Mouse (Mus musculus): ENCODE results near the gene Kmt2e. TPM values are rescaled to one million over a fixed set of nuclear protein-coding genes. Genes with fewer than 3 reads are reported as not detected.

Kmt2e gene
- polyA plus RNA-seq, 1 experiment = 44.7 TPM

DNA sequence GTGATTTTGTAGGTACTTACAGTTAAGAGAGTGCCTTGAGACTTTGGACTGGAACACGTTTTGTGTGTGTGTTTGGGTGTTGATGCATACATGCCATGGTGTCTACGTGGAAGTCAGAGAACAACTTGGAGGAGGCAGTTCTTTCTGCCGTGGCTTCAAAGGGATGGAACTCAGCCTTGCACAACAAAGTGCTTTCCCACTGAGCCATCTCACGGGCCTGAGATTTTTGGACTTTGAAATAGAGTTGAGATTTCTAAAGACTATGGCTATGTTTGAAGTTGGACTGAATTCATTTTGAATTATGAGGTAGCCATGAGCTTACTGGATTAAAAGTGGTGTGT, 27.9 kb upstream of the Kmt2e start:
- H3K4me1 ChIP-seq (ENCODE audit: control insufficient read depth, insufficient read depth, low read length) = peaks cover 7% of the 10 kb centered on the region; the same call in 1 of the 2 replicates
- no peak overlapping the region for H3K27ac ChIP-seq (ENCODE audit: insufficient read depth, low read length)
- no peak for TF ChIP-seq CTCF (IDR thresholded peaks at IDR 0.05; ENCODE audit: extremely low read depth, insufficient read depth, low read length)
- no peak for TF ChIP-seq POLR2A (IDR thresholded peaks at IDR 0.05; ENCODE audit: extremely low read depth, insufficient read depth, low read length)
- H3K4me3 ChIP-seq (ENCODE audit: insufficient read depth, low read length) = no peak overlapping the region

- TF ChIP-seq POLR2A (IDR thresholded peaks at IDR 0.05; ENCODE audit: extremely low read depth, insufficient read depth, low read length) (no peak), CTCF (IDR thresholded peaks at IDR 0.05; ENCODE audit: extremely low read depth, insufficient read depth, low read length) (no peak)
- H3K27ac ChIP-seq (ENCODE audit: insufficient read depth, low read length) = no peak overlapping the region
Measured at GRCm38 (mm10) chr5:23408106-23408505, 26.1 kb upstream of the Kmt2e start.

DNA sequence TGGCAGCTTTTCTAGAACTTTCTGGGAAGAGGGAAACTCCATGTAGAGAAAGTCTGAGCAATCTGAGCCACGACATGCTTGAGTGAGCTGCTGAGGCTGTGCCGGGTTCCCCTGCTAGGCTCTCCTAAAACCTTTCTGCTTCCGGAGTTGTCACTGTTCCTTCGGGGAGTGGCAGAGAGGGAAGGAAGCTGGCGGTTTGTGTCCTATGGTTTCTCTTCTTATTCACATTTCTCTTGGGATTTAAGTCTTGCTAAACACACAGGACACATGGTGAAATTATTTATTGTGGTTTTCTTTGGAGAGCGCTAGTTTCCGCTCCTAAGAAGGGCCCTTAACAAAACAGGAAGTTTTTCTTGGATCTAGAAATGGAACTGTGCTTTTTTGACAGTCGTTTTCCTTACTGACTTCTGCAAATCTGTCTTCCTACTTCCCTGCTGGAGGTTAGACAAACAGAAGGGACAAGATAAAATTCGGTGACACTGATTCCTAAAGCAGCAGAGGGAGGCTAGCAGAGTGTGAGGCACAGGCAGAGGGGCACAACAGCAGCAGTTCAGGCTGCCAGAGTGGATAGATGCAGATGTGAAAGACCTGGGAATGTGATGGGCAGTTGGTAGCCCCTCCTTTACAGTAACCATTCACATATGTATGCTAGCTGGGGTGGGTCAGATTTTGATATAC, 24.1 kb upstream of the Kmt2e start:
- TF ChIP-seq POLR2A (IDR thresholded peaks at IDR 0.05; ENCODE audit: extremely low read depth, insufficient read depth, low read length) = no peak
- TF ChIP-seq CTCF (IDR thresholded peaks at IDR 0.05; ENCODE audit: extremely low read depth, insufficient read depth, low read length) = no peak
- H3K27ac ChIP-seq (ENCODE audit: insufficient read depth, low read length) = no peak overlapping the region
- peaks cover 25% of the 10 kb centered on the region for H3K4me1 ChIP-seq (ENCODE audit: control insufficient read depth, insufficient read depth, low read length)
- H3K4me3 ChIP-seq (ENCODE audit: insufficient read depth, low read length) = no peak overlapping the region

More at GRCm38 (mm10) chr5:23408106-23408505, 26.1 kb upstream of the Kmt2e start:
- Histone ChIP-seq H3K4me1 (ENCODE audit: control insufficient read depth, insufficient read depth, low read length) (peaks cover 17% of the 10 kb centered on the region), H3K4me3 (ENCODE audit: insufficient read depth, low read length) (no peak overlapping the region)

DNA sequence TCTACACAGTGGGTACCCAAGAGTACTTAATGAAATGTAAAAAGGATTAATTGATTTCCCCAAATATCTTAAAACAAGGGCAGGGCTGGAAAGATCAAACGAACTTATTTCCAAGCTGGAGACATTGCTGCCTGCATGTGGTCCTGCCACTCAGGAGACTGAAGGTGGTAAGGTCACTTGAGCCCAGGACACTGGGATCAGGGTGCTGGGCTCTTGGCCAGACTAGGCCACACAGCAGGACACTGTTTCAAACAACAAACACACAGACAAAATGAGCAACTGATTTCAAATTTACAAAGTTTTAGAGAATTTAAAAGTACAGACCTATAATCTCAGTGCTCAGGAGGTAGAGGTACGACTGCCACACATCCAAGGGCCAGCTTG, 23.5 kb upstream of the Kmt2e start:
- H3K27ac ChIP-seq (ENCODE audit: insufficient read depth, low read length) = no peak overlapping the region
- H3K4me1 ChIP-seq (ENCODE audit: control insufficient read depth, insufficient read depth, low read length) = peaks cover 28% of the 10 kb centered on the region
- TF ChIP-seq POLR2A (IDR thresholded peaks at IDR 0.05; ENCODE audit: extremely low read depth, insufficient read depth, low read length) = no peak
- TF ChIP-seq CTCF (IDR thresholded peaks at IDR 0.05; ENCODE audit: extremely low read depth, insufficient read depth, low read length) = no peak
- H3K4me3 ChIP-seq (ENCODE audit: insufficient read depth, low read length) = no peak overlapping the region

DNA sequence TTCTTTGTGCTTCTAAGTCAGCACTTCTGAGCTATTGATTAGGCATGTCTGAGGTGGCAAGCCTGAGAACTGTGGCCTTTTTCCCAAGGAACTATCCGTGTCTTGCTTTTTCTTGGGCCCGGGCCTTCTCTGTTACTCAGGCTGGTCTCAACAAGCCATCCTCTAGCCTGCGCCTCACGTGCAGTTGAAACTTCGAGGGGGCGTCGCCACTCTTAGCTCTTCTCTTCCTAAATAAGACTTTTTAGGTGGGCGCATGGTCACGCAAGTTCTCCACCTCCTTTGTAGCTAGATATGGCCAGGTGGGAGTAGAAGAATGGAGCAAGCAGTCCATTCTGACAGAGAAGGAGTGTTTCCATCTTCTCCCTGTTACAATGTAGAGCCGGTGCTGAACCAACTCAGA, 22.6 kb upstream of the Kmt2e start:
- TF ChIP-seq POLR2A (IDR thresholded peaks at IDR 0.05; ENCODE audit: extremely low read depth, insufficient read depth, low read length) = no peak
- no peak for TF ChIP-seq CTCF (IDR thresholded peaks at IDR 0.05; ENCODE audit: extremely low read depth, insufficient read depth, low read length)
- H3K27ac ChIP-seq (ENCODE audit: insufficient read depth, low read length) = 0 out of 2 replicates have a peak overlapping the region, but pooled peaks have one; percentile 51
- no peak overlapping the region for H3K4me3 ChIP-seq (ENCODE audit: insufficient read depth, low read length)
- peaks cover 31% of the 10 kb centered on the region for H3K4me1 ChIP-seq (ENCODE audit: control insufficient read depth, insufficient read depth, low read length)

GRCm38 (mm10) chr5:23412247-23412948, 21.8 kb upstream of the Kmt2e start:
- no peak overlapping the region for H3K4me3 ChIP-seq (ENCODE audit: insufficient read depth, low read length)
- TF ChIP-seq CTCF (IDR thresholded peaks at IDR 0.05; ENCODE audit: extremely low read depth, insufficient read depth, low read length) (no peak), POLR2A (IDR thresholded peaks at IDR 0.05; ENCODE audit: extremely low read depth, insufficient read depth, low read length) (no peak)
- peak overlapping the region; percentile 51 for H3K27ac ChIP-seq (ENCODE audit: insufficient read depth, low read length)
- H3K4me1 ChIP-seq (ENCODE audit: control insufficient read depth, insufficient read depth, low read length) = peaks cover 34% of the 10 kb centered on the region

DNA sequence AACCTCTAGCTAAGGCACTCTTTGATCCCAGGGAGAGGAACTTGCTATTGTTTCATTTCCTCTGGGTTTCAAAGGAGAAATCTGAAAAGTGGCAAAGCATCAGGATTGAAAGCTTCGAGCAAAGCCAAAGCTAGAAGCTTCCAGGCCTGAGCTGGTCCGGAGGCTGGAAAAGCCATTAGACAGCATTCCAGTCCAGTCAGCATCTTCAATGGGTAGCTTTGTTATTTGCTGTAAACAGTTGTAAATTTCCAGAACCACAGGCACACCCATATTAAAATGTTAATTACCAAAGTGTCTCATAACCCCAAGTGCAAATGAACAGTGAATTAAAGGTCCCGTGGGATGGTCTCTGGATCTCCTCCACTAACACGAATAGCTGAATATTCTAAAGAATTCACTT, 21.2 kb upstream of the Kmt2e start:
- Histone ChIP-seq H3K27ac (ENCODE audit: insufficient read depth, low read length) (peak overlapping the region; percentile 51; the same call in 1 of the 2 replicates), H3K4me3 (ENCODE audit: insufficient read depth, low read length) (no peak overlapping the region), H3K4me1 (ENCODE audit: control insufficient read depth, insufficient read depth, low read length) (peaks cover 34% of the 10 kb centered on the region)
- TF ChIP-seq POLR2A (IDR thresholded peaks at IDR 0.05; ENCODE audit: extremely low read depth, insufficient read depth, low read length) = no peak
- TF ChIP-seq CTCF (IDR thresholded peaks at IDR 0.05; ENCODE audit: extremely low read depth, insufficient read depth, low read length) = no peak

DNA sequence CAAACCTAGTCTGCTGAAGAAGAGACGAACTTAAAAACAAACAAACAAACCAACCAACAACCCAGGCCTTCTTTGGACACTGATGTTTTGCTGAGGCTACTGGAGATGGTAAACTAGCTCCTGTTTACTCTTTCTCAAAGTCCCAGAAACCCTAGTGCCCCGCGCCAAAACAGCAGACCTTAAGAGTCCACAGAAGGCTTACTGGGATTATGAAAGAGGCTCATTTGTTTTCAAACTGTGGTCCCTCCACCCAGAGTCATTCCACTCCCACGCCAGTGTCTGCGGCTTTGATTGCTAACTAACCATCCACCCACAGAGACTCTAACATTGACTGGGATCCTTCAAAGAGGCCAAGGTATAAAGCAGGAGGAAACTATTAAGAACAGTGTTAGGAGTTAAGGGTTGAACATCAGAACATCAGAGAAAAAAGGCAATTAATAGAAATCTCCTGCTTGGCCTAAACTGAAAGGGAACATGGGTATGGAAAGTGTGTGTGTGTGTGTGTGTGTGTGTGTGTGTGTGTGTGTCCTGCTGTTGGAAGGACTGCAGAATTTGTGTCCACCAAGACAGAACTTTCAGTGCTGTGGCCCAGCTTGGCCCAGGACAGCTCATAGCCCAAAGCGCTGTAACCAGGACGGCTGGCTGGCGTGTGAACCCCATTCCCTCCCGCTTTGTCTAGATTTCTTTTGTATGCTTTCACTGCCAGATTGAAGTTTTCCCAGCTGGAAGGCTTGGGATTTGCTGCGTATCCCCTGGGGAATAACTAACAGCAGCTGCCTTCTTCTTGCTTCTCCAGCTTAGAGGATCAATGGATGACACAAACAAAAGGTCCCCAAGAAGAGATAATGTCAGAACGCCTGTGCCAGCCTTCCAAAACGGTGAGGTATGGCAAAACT, 20.4 kb upstream of the Kmt2e start:
- H3K27ac ChIP-seq (ENCODE audit: insufficient read depth, low read length) = peak overlapping the region; percentile 75
- H3K4me3 ChIP-seq (ENCODE audit: insufficient read depth, low read length) = no peak overlapping the region
- peaks cover 32% of the 10 kb centered on the region for H3K4me1 ChIP-seq (ENCODE audit: control insufficient read depth, insufficient read depth, low read length)
- no peak for TF ChIP-seq POLR2A (IDR thresholded peaks at IDR 0.05; ENCODE audit: extremely low read depth, insufficient read depth, low read length)
- TF ChIP-seq CTCF (IDR thresholded peaks at IDR 0.05; ENCODE audit: extremely low read depth, insufficient read depth, low read length) = no peak

DNA sequence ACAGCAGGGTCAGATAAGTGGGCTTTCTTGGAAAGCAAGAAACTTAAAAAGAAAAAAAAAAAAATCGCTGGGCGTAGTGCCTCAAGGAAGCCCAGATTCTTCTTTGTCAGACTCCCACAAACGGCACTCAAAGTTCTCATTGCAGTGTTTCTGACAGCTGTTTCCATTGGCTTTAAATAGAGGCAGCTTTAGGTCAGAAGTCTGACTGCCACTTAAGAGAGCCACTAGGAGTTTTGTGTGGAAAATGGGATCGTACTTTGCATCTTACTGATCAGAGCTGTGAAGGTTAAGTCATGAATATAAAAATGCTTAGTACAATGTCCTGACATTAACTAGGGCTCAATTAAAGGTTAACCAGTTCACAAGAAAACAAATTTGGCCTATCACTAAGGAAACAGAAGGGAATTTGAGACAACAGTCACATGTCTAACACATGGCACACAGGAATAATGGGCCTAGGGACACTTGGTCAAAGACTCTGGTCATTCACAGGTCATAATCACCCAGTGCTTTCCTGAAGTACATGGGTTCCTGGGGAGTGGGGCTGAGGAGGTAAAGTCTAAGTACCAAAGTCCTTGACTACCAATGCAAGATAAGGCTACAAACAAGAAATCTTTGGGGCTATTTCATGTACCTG, 19.6 kb upstream of the Kmt2e start:
- TF ChIP-seq POLR2A (IDR thresholded peaks at IDR 0.05; ENCODE audit: extremely low read depth, insufficient read depth, low read length) (no peak), CTCF (IDR thresholded peaks at IDR 0.05; ENCODE audit: extremely low read depth, insufficient read depth, low read length) (no peak)
- no peak overlapping the region; the same call in 1 of the 2 replicates for H3K27ac ChIP-seq (ENCODE audit: insufficient read depth, low read length)
- H3K4me3 ChIP-seq (ENCODE audit: insufficient read depth, low read length) = no peak overlapping the region
- H3K4me1 ChIP-seq (ENCODE audit: control insufficient read depth, insufficient read depth, low read length) = peaks cover 36% of the 10 kb centered on the region
